Mouse (Mus musculus) MEL (cell line): Measurements from ENCODE around the gene Cc2d2b. TPM values are rescaled to one million over a fixed set of nuclear protein-coding genes. Genes with fewer than 3 reads are reported as not detected.

Source experiments
- DNase-seq: peaks from one replicate; pipeline ENCODE4 v3.0.0; 2011; ENCODE audit warnings: low read depth, low spot score
- H3K27ac ChIP-seq: 2 replicates; pipeline ENCODE4 v1.5.1; 2012; ENCODE audit warnings: low read depth, mild to moderate bottlenecking, control low read depth, low read length, moderate library complexity; ENCODE audit not compliant: control insufficient read depth
- H3K27me3 ChIP-seq, 2 experiments: fragments of 150-350 bp in 1 of 2; sonication (generic) in 1 of 2; 2 replicates each; pipeline ENCODE4 v1.6.1; 2012; ENCODE audit warnings: low read length in 2 of 2, mild to moderate bottlenecking in 2 of 2, improper control_type of control experiment in 1 of 2, moderate library complexity in 1 of 2; ENCODE audit not compliant: insufficient read depth in 2 of 2, control insufficient read depth in 1 of 2
- H3K36me3 ChIP-seq, 2 experiments: 2 replicates each; pipeline ENCODE4 v1.6.1; 2012 to 2014; ENCODE audit warnings: low read length in 2 of 2, improper control_type of control experiment in 1 of 2, inconsistent platforms in 1 of 2, mild to moderate bottlenecking in 1 of 2; ENCODE audit not compliant: insufficient read depth in 2 of 2, control insufficient read depth in 1 of 2
- H3K4me1 ChIP-seq, 2 experiments: fragments of 150-350 bp in 1 of 2; sonication (generic) in 1 of 2; 2 replicates each; pipeline ENCODE4 v1.6.1; 2012; ENCODE audit warnings: low read length in 2 of 2, improper control_type of control experiment in 1 of 2, mild to moderate bottlenecking in 1 of 2; ENCODE audit not compliant: insufficient read depth in 2 of 2, control insufficient read depth in 1 of 2
- H3K4me3 ChIP-seq, 2 experiments: fragments of 150-350 bp in 1 of 2; sonication (generic) in 1 of 2; 2 replicates each; pipeline ENCODE4 v1.5.1; 2012; ENCODE audit warnings: low read depth in 2 of 2, low read length in 2 of 2, mild to moderate bottlenecking in 2 of 2, moderate library complexity in 2 of 2, control low read depth in 1 of 2, improper control_type of control experiment in 1 of 2; ENCODE audit not compliant: control insufficient read depth in 1 of 2, insufficient read depth in 1 of 2
- H3K79me2 ChIP-seq: 2 replicates; pipeline ENCODE4 v1.6.1; 2012; ENCODE audit warnings: mild to moderate bottlenecking, low read length, moderate library complexity; ENCODE audit not compliant: control insufficient read depth, poor library complexity, insufficient read depth
- H3K9ac ChIP-seq: 2 replicates; pipeline ENCODE4 v1.6.1; 2012; ENCODE audit warnings: low read depth, mild to moderate bottlenecking, control low read depth, low read length, moderate library complexity; ENCODE audit not compliant: control insufficient read depth, poor library complexity, severe bottlenecking
- H3K9me3 ChIP-seq: fragments of 150-350 bp; sonication (generic); replicated peaks from 2 replicates; pipeline ENCODE4 v1.6.1; 2012; ENCODE audit warnings: mild to moderate bottlenecking, low read length, improper control_type of control experiment, moderate library complexity; ENCODE audit not compliant: insufficient read depth
- CHD1 ChIP-seq: IDR thresholded peaks from 2 replicates; pipeline ENCODE4 v1.6.1; 2012; ENCODE audit warnings: low read depth, mild to moderate bottlenecking, inconsistent platforms, low read length, improper control_type of control experiment
- CTCF ChIP-seq, 3 experiments: IDR thresholded peaks in 2 of 3; conservative IDR thresholded peaks in 1 of 3; 2 replicates each; pipeline ENCODE4 v1.5.1; 2011 to 2012; ENCODE audit warnings: low read length in 3 of 3, low read depth in 2 of 3, mild to moderate bottlenecking in 2 of 3, improper control_type of control experiment in 1 of 3, inconsistent platforms in 1 of 3, mixed read lengths in 1 of 3, moderate library complexity in 1 of 3; ENCODE audit not compliant: control insufficient read depth in 1 of 3, insufficient read depth in 1 of 3, poor library complexity in 1 of 3, severe bottlenecking in 1 of 3
- E2F4 ChIP-seq: IDR thresholded peaks from 2 replicates; pipeline ENCODE4 v1.6.1; 2011; ENCODE audit warnings: low read depth, low read length, improper control_type of control experiment, borderline replicate concordance
- ETS1 ChIP-seq: IDR thresholded peaks from 2 replicates; pipeline ENCODE4 v1.6.1; 2012; ENCODE audit warnings: low read depth, mild to moderate bottlenecking, inconsistent platforms, low read length, improper control_type of control experiment, moderate library complexity
- HCFC1 ChIP-seq: IDR thresholded peaks from 2 replicates; pipeline ENCODE4 v1.6.1; 2012; ENCODE audit warnings: low read depth, mild to moderate bottlenecking, inconsistent platforms, low read length, improper control_type of control experiment, moderate library complexity
- JUND ChIP-seq: IDR thresholded peaks from 2 replicates; pipeline ENCODE4 v1.6.1; 2011; ENCODE audit warnings: low read depth, mild to moderate bottlenecking, improper control_type of control experiment, low read length
- KAT2A ChIP-seq: conservative IDR thresholded peaks from 2 replicates; pipeline ENCODE4 v1.6.1; 2012; ENCODE audit warnings: low read depth, low read length, improper control_type of control experiment, inconsistent platforms
- MAFK ChIP-seq: IDR thresholded peaks from 2 replicates; pipeline ENCODE4 v1.6.1; 2011; ENCODE audit warnings: low read depth, mild to moderate bottlenecking, low read length, improper control_type of control experiment, borderline replicate concordance
- MAX ChIP-seq: IDR thresholded peaks from 2 replicates; pipeline ENCODE4 v1.6.1; 2011; ENCODE audit warnings: low read length, improper control_type of control experiment
- NRF1 ChIP-seq: IDR thresholded peaks from 2 replicates; pipeline ENCODE4 v1.6.1; 2014; ENCODE audit warnings: low read depth, mild to moderate bottlenecking, inconsistent platforms, low read length, improper control_type of control experiment, moderate library complexity; ENCODE audit not compliant: poor library complexity, insufficient read depth, severe bottlenecking
- POLR2AphosphoS2 ChIP-seq: IDR thresholded peaks from 2 replicates; pipeline ENCODE4 v1.6.1; 2011; ENCODE audit warnings: low read length, improper control_type of control experiment
- RAD21 ChIP-seq: IDR thresholded peaks from 2 replicates; pipeline ENCODE4 v1.6.1; 2011; ENCODE audit warnings: mild to moderate bottlenecking, low read depth, low read length, improper control_type of control experiment
- SIN3A ChIP-seq: IDR thresholded peaks from 2 replicates; pipeline ENCODE4 v1.6.1; 2012; ENCODE audit warnings: low read length, improper control_type of control experiment, inconsistent platforms
- SMC3 ChIP-seq: IDR thresholded peaks from 2 replicates; pipeline ENCODE4 v1.6.1; 2011; ENCODE audit warnings: low read depth, low read length, improper control_type of control experiment
- TCF12 ChIP-seq: IDR thresholded peaks from 2 replicates; pipeline ENCODE4 v1.6.1; 2014; ENCODE audit warnings: low read depth, mild to moderate bottlenecking, inconsistent platforms, low read length, improper control_type of control experiment, moderate library complexity
- UBTF ChIP-seq: IDR thresholded peaks from 2 replicates; pipeline ENCODE4 v1.6.1; 2012; ENCODE audit warnings: low read depth, mild to moderate bottlenecking, inconsistent platforms, low read length, improper control_type of control experiment, moderate library complexity, borderline replicate concordance; ENCODE audit not compliant: insufficient read depth
- USF1 ChIP-seq: IDR thresholded peaks from 2 replicates; pipeline ENCODE4 v1.6.1; 2014; ENCODE audit warnings: low read depth, mild to moderate bottlenecking, inconsistent platforms, low read length, improper control_type of control experiment, moderate library complexity
- USF2 ChIP-seq, 2 experiments: IDR thresholded peaks; 2 replicates each; pipeline ENCODE4 v1.6.1; 2011 to 2012; ENCODE audit warnings: improper control_type of control experiment in 2 of 2, low read length in 2 of 2, borderline replicate concordance in 1 of 2, inconsistent platforms in 1 of 2, low read depth in 1 of 2, mild to moderate bottlenecking in 1 of 2; ENCODE audit not compliant: insufficient read depth in 1 of 2
- ZC3H11A ChIP-seq: IDR thresholded peaks from 2 replicates; pipeline ENCODE4 v1.6.1; 2012; ENCODE audit warnings: low read depth, mild to moderate bottlenecking, inconsistent platforms, low read length, improper control_type of control experiment
- ZNF384 ChIP-seq: IDR thresholded peaks from 2 replicates; pipeline ENCODE4 v1.6.1; 2012; ENCODE audit warnings: low read depth, mild to moderate bottlenecking, inconsistent platforms, low read length, improper control_type of control experiment
- polyA plus RNA-seq, 2 experiments: library from polyadenylated mRNA; stranded (reverse) in 1 of 2; unstranded in 1 of 2; fragments of >175 nt in 1 of 2; fragments of >200 nt in 1 of 2; gene quantifications; 2 replicates each; pipeline versions ENCODE4 v1.2.1 to v1.2.4; 2012; ENCODE audit warnings: low replicate concordance in 2 of 2, low read depth in 1 of 2; ENCODE audit not compliant: insufficient read length in 2 of 2, insufficient read depth in 1 of 2, missing spikeins in 1 of 2
- total RNA-seq: library from RNA; depleted of rRNA; stranded (reverse); fragments of 300-350 nt; gene quantifications from 2 replicates; pipeline ENCODE4 v1.2.3, GENCODE M21; 2012

Gene Cc2d2b
- total and polyA plus RNA-seq, 3 experiments = not detected

GRCm38 (mm10) chr19:40869425-40870105, 121.0 kb downstream of the Cc2d2b start:
- Histone ChIP-seq H3K4me1 (no peaks in the 10 kb centered on the region), H3K9ac (no peak overlapping the region), H3K9me3 (no peaks in the 10 kb centered on the region)
- TF ChIP-seq E2F4 (no peak), KAT2A (no peak), MAFK (no peak), USF1 (no peak), ZNF384 (no peak), POLR2AphosphoS2 (no peak), JUND (no peak), ETS1 (no peak), MAX (no peak), RAD21 (no peak), UBTF (no peak), CTCF (IDR thresholded peaks at IDR 0.05 in 2 of 3, conservative IDR thresholded peaks at IDR 0.05 in 1 of 3; ENCODE audit: control insufficient read depth in 1 of 3, insufficient read depth in 1 of 3, low read depth in 2 of 3, low read length in 3 of 3, poor library complexity in 1 of 3, severe bottlenecking in 1 of 3) (no peak), CHD1 (no peak), HCFC1 (no peak)
- TF ChIP-seq, all 39 proteins: peak for 0
- Histone ChIP-seq H3K36me3 (no peaks in the 10 kb centered on the region), H3K27ac (no peak overlapping the region), H3K4me3 (no peak overlapping the region), H3K79me2 (no peaks in the 10 kb centered on the region), H3K27me3 (peaks cover 4 to 7% of the 10 kb centered on the region in 2 experiments; a peak in 2 of 4 replicates)
- no peak for DNase-seq

GRCm38 (mm10) chr19:40872955-40873665, 124.6 kb downstream of the Cc2d2b start:
- Histone ChIP-seq H3K36me3 (no peaks in the 10 kb centered on the region), H3K79me2 (no peaks in the 10 kb centered on the region), H3K4me3 (no peak overlapping the region), H3K4me1 (no peaks in the 10 kb centered on the region), H3K9ac (no peak overlapping the region), H3K27ac (no peak overlapping the region), H3K9me3 (no peaks in the 10 kb centered on the region), H3K27me3 (peaks cover 1 to 4% of the 10 kb centered on the region in 2 experiments; a peak in 1 of 4 replicates)
- TF ChIP-seq USF2 (IDR thresholded peaks at IDR 0.05; ENCODE audit: borderline replicate concordance in 1 of 2, insufficient read depth in 1 of 2, low read depth in 1 of 2, low read length in 2 of 2) = no peak
- TF ChIP-seq CTCF (IDR thresholded peaks at IDR 0.05 in 2 of 3, conservative IDR thresholded peaks at IDR 0.05 in 1 of 3; ENCODE audit: control insufficient read depth in 1 of 3, insufficient read depth in 1 of 3, low read depth in 2 of 3, low read length in 3 of 3, poor library complexity in 1 of 3, severe bottlenecking in 1 of 3) = peak in 2 of 3 experiments; percentile 20 to 41; a peak in 3 of 6 replicates
- no peak for TF ChIP-seq NRF1
- TF ChIP-seq SMC3 = no peak
- TF ChIP-seq SIN3A = no peak
- no peak for TF ChIP-seq TCF12
- TF ChIP-seq POLR2AphosphoS2 = no peak
- TF ChIP-seq ZC3H11A = no peak
- no peak for DNase-seq
